Mouse (Mus musculus): ENCODE measurements around the gene Mbl1.

DNA sequence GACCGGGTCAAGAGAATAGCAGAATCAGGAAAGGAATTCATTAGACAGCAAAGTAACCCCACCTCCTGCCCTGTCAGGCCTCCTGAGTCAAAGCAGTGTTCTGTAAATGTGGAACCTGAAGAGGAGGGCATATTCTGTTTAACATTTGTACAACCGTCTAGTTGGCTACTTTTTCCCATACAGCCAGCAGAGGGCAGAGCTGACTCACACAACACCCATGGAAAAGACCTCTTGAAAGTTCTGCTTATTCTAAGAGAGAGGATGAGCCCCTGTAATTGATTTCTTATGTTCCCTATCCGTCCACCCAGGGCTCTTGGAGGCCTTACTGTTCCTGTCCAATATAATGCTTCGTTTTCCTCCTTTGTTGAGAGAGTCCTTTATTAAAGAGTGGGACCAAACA is 23.3 kb upstream of the Mbl1 start:
- TF ChIP-seq CTCF (conservative IDR thresholded peaks at IDR 0.05; ENCODE audit: insufficient read depth, insufficient read length, low read depth, low read length) (peak; percentile 53), POLR2A (IDR thresholded peaks at IDR 0.05; ENCODE audit: low read depth, low read length) (no peak)
